Mouse (Mus musculus): ENCODE measurements around the gene Washc3. TPM values are rescaled to one million over a fixed set of nuclear protein-coding genes. Genes with fewer than 3 reads are reported as not detected.
A peak's percentile ranks its signal among the peaks of the same experiment; 100 is the strongest.

Washc3 gene
- 10 to 100 TPM; 25.5 to 27.1 TPM for total RNA-seq (2021)

DNA sequence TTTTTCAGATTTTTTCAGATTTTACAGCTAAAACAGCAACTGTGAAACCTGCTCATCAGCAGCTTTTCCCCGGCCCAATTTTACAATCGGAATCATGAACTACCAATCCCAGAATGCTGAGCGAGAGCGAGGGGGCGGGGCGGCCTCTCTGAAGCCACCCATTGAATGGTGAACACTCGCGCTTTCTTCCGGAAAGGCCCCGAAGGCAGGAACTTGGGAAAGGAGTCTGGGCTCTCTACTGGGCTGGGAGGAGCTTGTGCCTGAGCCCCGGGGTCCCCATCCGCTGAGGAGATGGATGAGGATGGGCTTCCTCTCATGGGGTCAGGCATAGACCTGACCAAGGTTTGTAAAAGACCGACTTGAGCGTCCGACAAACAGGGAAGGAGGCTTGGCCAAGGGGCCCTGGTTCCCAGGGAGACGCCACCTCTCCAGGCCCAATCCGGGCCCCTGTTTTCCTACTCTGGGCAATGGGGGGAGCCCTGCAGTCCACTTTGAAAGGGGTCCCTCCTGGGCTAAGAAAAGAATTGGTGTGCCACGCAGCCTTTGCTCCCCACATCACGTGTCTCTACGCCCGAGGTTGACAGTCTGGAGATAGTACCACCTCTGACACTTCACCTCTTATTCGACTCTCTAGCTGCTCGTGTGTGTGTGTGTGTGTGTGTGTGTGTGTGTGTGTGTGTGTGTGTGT, at the start of gene Washc3:
Gene Washc3, plus strand, starts transcription at position 143 of the 688 bp plus-strand sequence.
- DNase-seq (ENCODE audit: extremely low spot score in 1 of 2, low spot score in 1 of 2): peak; percentile 83 to 91

DNA sequence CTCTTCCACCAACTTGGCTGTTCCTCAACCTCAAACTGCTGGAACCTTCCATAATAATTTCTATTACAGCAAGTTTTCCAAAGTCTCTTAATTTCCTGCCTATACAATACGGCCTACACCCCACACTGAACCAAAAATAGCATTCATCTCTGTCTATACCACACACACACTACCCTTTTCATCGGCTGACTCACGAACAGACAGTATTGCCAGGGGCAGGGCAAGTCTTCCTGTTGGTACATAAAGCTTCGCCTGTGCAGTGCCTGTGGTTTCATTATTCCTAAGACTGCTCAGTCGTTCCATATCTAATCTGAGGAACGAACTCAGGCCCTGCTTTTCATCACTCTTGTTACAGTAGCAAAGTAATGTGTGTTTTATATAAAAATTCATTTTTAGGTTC, 49.2 kb upstream of the Washc3 start:
- DNase-seq (ENCODE audit: extremely low spot score in 1 of 2, low spot score in 1 of 2): no peak

DNA sequence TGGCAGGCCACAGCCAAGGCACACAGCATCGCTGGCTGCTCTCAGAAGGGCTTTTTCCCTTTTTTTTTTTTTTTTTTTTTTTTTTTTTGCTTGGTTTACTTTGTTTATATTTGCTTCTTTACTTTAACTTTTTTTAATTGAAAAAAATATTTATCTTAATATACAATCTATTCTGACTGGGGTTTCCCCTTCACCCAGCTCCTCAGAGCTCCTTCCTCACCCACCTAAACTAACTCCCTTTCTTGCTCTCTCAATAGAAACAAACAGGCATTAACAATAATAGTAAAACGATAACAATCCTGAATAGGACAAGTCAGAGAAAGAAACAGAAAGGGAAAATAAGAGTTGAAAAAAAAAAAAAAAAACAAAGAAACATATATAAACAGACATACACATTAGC, 38.8 kb upstream of the Washc3 start:
- DNase-seq (ENCODE audit: extremely low spot score in 1 of 2, low spot score in 1 of 2): no peak

DNA sequence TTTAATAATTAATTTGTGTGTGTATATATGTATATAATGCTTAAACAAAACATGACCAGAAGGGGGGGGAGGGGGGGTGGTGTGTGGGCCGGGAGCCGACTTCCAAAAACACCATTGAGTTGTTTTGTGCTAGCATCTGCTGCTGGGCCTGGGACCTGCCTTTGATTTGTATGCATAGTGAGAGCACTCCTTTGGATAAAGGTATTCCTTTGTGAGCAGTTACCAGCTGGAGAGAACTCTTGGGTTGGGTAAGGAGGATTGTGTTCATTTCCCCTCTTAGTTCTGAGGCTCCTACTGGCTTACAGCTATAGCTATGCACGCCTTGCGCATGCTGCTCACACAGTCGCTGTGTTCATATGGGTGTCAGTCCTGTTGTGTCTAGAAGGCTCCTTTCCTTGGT, 38.2 kb upstream of the Washc3 start:
- DNase-seq (ENCODE audit: extremely low spot score in 1 of 2, low spot score in 1 of 2): no peak

DNA sequence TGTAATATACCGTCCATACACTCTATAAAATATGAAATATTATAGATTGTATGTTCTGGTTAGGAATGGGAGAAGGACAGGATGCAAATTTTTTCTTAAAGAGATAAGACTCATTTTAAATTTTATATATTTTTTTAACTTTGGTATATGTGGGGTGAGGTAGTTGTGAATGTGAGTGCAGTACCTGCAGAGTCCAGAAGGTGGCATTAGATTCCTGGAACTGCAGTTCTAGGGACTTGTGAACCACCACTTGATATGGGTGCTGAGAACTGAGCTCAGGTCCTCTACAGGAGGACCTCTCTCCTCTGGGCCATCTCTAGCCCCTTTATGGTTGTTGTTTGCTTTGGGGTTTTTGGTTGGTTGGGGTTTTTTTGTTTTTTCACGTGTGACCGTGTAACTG, 34.7 kb upstream of the Washc3 start:
- no peak for DNase-seq (ENCODE audit: extremely low spot score in 1 of 2, low spot score in 1 of 2)

DNA sequence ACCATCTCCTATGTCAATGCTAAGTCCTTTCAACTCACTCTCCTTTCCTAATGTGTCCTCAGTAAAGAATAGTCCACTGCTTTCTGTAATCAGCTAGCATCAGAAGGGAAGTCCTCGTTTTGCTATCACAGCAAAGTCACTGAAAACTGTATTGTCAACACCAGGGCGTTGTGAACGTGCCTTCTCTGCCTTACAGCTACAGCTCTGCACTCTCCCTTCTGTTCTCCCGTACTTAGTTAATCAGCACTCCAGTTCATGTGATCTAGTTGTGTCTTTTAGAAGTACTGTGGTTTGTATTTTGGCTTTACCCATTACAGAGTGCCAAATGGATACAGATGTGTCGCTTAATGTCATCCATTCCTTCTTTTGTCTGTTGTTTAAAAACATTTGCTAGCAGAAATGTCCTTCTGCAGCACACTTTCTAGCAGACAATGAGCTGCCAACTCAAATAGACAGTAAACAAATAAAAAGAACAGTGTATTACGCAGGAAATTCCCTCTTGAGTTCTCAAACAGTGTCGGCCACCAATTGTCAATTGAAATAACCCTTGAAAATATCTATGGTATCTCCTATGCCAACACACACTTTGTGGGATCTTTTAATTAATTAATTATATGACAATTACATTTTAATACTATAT, 33.3 kb upstream of the Washc3 start:
- DNase-seq (ENCODE audit: extremely low spot score in 1 of 2, low spot score in 1 of 2): no peak

DNA sequence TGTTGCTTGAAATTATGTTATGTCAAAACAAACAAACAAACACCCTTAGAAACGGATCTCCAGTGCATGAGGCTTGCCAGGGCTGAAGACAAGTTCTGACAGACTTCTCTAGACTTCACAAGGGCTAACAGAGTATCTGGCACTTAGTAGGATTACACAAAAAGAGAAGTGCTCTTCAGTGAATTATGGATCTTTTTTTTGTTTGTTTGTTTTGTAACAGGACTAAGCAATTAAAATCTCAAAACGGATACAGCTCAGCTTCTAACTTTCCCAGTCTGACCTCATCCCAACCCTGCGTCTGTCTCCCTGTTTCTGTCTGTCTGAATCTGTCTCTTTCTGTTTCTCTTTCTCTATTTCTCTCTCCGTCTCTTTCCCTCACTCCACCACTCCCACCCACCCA, 352 bp upstream of the Washc3 start:
- DNase-seq (ENCODE audit: extremely low spot score in 1 of 2, low spot score in 1 of 2): no peak

DNA sequence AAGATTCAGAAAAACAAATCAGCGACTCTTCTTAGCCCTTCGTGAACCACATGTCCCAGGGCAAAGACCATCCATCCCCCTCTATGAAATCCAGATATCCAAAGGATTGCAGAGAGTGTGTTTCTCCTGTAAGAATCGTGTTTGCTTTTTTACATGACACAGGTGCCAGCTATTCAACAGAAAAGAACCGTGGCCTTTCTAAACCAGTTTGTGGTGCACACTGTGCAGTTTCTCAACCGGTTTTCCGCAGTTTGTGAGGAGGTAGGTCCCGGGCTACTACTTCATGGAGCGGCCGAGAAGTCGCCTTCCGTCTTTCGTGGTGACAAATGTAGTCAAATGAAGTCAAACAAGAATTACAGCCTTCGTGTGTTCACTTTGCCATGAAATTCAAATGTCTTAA, 757 bp downstream of the Washc3 start:
- DNase-seq (ENCODE audit: extremely low spot score in 1 of 2, low spot score in 1 of 2): no peak

DNA sequence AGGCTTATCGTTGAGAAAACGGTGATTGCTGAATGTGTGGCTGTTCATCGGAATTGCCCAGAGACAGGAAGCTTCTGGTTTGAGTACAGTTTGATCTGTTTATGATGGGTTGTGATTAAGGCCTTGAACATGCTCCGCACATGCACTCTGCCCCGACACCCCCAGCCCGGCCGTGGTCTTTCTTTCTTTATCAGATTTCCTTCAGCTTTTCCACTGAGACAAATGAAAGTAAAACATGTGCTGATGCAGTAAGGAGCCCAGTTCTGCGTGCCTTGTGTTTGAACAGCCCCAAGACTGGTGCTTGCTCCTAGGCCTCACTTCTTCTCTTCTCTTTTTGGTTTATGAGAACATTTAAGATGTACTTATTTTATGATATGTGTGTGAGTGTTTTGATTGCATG, 1.7 kb downstream of the Washc3 start:
- no peak for DNase-seq (ENCODE audit: extremely low spot score in 1 of 2, low spot score in 1 of 2)

DNA sequence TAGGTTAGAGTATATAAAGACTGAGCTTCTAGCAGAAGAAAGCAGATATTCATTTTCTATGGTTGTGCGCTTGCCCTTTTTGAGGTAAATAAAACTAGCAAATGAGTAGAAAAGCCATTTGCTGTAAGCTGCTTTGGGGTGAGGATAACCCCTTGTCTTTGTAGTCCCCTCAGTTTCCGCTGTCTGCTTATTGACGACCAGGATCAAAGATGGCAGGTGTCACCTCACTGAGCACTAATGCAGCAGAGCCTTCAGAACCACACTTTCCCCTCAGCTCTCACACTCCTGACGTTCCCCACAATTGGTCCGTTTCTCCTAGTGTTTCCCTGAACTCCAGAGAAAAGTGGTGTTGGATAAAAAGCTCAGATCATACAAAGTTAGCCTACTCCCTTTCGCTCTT, 2.3 kb downstream of the Washc3 start:
- no peak for DNase-seq (ENCODE audit: extremely low spot score in 1 of 2, low spot score in 1 of 2)

DNA sequence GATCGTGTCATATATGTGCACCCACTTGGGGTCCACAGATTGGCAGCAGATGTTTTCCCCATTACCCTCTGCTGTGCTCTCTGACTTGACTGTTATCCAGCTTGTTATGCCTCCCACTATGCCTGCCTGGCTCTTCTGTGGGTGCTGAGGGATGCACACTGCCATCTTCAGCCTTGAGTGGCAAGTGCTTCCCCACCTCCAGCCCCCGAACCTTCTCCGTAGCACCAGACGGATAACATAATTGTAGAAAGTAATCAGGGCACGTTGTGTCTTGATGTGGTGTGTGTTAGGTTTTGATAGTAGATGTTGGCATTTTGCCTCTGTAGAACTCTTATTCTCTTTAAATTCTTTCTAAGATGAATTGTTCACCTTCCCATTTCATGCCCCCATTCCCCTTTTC, 11.8 kb downstream of the Washc3 start:
- DNase-seq (ENCODE audit: extremely low spot score in 1 of 2, low spot score in 1 of 2): no peak

DNA sequence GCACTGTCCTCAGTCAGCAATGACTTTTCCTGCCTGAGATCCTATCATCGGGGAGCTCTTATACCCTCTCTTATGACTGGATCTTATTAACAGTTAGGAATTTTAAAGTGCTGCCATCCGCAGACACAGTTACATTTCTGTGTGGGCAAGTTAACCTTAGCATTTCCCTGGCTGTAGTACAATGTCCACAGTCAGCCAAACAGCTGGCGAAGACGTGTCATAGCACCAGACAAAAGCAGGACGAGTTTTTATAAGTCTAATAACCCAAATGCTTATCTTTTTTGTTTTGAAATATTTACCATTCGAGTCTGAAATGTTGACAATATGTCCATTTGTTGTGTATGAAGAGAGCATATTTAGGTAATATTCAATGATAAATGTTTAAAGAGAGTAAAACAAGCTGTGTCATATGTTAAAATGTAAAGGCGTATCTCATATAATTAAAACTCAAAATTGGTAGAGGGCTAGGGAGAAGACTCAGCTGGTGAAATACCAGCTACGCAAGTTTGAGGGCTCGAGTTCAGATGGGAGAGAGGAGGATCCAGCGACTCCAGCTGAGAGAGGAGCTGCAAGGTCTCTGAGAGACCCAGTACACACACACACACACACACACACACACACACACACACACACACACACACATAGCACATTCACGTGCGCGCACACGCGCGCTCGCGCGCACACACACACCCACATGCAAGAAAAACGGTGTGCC, 14.1 kb downstream of the Washc3 start:
- DNase-seq (ENCODE audit: extremely low spot score in 1 of 2, low spot score in 1 of 2): no peak

DNA sequence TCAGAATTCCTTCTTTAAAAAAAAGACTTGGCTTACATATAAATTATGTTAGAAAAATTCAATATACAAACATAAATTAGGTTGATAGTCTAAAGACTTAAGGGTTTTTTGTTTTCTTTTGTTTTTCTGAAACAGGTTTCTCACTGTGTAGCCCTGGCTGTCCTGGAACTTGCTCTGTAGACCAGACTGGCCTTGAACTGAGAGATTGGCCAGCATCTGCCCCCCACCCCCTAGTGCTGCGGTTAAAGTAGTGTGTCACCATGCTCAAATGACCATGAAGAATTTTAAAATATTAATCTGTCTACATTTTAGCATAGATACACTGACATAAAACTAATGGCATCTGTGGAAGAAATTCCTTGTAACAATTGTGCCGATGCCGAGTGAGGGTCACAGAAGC, 17.3 kb downstream of the Washc3 start:
- no peak for DNase-seq (ENCODE audit: extremely low spot score in 1 of 2, low spot score in 1 of 2)

DNA sequence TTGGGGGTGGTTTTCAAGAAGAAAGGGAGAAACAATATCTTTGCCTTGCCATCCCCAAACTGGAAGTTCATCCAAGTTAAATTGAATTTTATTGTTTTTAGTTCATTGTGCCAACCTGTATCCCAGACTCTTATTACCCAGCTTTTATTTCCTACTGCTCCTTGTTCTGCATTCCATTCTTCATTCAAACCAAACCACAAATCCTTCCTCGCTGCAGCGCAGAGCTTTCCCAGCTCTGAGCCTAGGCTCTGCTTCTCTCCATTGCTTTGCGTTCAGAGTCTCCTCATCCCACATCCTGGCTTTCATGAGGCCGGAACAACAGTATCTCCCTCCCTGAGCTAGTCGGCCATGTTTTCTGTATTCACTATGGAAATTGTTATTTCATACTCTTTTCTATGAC, 20.8 kb downstream of the Washc3 start:
- DNase-seq (ENCODE audit: extremely low spot score in 1 of 2, low spot score in 1 of 2): no peak

DNA sequence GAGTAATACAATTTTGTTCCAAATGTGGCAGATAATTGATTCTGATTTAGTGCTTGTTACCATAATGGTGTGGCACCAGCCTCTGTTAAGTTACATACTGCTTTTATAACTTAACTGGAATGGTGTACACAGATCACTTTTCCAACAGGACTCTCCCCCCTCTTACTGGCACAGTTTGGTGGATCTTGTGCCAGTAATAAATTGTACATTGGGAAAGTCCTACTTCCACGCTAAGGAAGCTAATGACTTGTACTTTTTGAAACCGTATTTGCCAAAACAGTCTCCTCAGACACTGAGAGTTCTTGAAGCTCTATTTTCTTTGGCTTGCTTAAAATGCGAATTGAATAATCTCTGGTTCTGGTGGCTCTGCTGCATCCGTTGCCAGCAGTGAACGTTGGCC, 24.5 kb downstream of the Washc3 start:
- no peak for DNase-seq (ENCODE audit: extremely low spot score in 1 of 2, low spot score in 1 of 2)

DNA sequence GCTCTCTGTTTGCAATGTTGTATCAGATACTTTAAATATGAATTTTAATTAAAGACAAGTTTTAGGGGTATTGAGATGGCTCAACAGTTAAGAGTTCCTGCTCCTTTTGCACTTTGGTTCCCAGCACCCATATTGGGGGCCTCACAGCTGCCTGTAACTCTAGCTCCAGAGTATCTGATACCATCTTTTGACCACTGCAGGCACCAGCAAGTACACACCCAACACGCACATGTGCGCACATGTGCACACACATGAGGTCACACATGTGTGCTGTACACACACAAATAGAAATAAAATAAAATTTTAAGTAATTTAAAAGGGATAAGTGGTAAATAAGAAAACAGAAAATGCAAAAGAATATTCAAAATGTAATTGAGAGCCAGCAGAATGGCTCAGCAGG, 27.1 kb downstream of the Washc3 start:
- no peak for DNase-seq (ENCODE audit: extremely low spot score in 1 of 2, low spot score in 1 of 2)

DNA sequence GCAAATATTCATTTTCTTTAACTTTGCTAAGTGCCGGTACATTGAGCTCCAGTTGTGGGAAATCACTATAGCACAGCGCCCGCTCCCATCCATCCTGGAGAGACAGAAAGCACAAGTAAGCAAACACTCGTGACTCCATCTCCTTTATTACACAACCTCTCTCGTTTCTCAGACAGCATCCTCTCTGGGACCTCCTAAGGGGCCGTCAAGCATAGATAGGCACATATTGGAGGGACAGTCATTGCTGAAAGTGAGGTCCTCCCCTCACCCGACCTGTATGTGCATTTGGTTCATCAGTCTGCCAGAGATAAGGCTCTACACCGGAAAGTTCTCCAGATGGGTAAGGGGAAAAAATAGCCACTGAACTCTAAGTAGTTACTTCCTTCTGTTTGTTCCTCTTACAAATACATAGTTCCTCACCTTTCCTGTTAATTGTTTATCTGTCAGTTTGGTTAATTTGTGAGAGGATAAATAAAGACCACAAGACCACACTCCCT, 27.7 kb downstream of the Washc3 start:
- no peak for DNase-seq (ENCODE audit: extremely low spot score in 1 of 2, low spot score in 1 of 2)

DNA sequence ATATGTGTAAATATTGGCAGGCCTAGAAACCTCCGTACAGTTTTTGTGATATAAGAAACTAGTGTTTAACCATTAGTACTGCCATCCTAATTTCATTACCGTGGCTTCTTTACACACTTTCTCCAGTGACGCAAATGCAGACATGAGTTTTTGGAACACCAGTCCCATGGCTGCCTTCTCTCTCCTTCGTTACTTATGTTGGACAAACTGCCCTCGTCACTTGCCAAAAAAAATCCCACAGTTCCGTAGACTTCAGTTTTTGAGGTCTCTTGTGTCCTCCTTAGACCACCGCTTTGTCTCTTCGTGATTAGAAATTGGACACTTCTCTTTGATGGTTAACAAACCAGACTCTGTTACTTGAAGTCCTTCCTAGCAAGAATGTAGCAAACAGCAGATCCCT, 30.8 kb downstream of the Washc3 start:
- DNase-seq (ENCODE audit: extremely low spot score in 1 of 2, low spot score in 1 of 2): no peak

DNA sequence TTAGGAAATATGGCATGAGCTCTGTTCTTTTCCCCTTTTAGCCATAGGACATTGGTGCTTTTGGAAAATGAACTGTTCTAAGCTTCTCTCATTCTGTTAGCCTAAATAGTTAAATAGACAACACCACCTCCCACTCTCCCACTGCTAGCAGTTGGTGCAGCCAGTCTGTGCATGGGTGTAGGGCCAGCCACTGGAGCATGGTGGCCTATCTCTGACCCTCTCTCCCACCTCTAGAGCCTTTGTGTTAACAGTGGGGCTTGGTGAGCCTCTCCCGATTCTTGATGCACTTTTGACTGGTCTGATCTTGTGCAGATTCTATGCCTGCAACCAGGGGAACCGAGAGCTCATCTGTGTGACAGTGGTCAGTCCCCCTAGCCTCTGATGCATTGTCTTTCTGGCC, 31.9 kb downstream of the Washc3 start:
- no peak for DNase-seq (ENCODE audit: extremely low spot score in 1 of 2, low spot score in 1 of 2)

DNA sequence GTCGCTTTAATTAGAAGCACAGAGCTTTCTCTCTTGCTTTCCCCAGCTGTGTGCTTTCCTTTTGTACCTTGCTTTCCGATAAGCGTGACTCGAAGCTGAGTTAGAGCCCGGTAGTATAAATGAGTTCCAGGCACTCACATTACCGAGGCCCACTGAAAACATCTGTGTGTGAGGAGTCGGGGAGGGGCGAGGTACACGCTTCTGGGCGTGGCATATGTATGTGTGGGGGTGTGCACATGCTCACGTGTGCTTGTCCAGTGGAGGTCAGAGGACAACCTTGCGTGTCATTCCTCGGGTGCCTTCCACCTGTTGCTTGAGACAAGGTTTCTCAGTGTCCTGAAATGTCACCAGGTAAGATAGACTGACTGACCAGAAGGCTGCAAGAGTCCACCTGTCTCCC, 43.8 kb downstream of the Washc3 start:
- DNase-seq (ENCODE audit: extremely low spot score in 1 of 2, low spot score in 1 of 2): no peak

DNA sequence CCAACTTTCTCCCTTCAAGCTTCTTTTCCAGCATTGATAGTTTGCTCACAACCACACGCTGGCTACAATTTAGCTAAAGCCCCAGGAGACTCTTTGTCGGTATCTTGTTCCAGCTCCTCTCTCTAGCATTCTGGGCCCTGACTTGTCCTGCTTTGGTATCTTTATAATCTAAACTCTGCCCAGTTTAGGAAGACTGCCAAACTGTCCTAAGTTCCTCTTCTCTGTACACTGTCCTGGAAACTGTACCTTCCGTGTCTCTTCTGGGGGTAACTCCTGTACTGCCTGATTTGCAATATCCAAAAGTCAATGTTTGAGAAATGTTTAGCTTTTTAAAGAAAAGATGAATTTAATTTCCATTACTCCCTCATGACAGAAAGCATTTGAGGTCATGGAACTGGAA, 49.4 kb downstream of the Washc3 start:
- DNase-seq (ENCODE audit: extremely low spot score in 1 of 2, low spot score in 1 of 2): no peak
